Mouse (Mus musculus): ENCODE data around the gene Olfm4.

GRCm38 (mm10) chr14:80029297-80030001 lies 45.6 kb downstream of the Olfm4 start:
- TF ChIP-seq CTCF (IDR thresholded peaks at IDR 0.05; ENCODE audit: insufficient read depth, low read depth, low read length) (no peak), POLR2A (IDR thresholded peaks at IDR 0.05; ENCODE audit: insufficient read depth, low read depth, low read length) (no peak)

All from olfactory bulb, adult 2 months (tissue).